Mouse (Mus musculus): ENCODE data around the gene Dync2h1. TPM values are rescaled to one million over a fixed set of nuclear protein-coding genes. Genes with fewer than 3 reads are reported as not detected.

The Dync2h1 gene
- polyA plus RNA-seq, 1 experiment from 2014 or later = 22.7 TPM

GRCm38 (mm10) chr9:7167339-7167998 is 16.8 kb downstream of the Dync2h1 start:
- H3K9ac ChIP-seq (replicated peaks; ENCODE audit: low read depth, low read length) = no peak overlapping the region
- peaks cover 5% of the 10 kb centered on the region; the same call in 1 of the 2 replicates for H3K36me3 ChIP-seq (ENCODE audit: control insufficient read depth, insufficient read depth, low read length)
- no peaks in the 10 kb centered on the region for H3K9me3 ChIP-seq (ENCODE audit: control insufficient read depth, low read depth, low read length)
- no peak overlapping the region for H3K27ac ChIP-seq (ENCODE audit: low read length)
- no peak for ATAC-seq (ENCODE audit: insufficient number of reproducible peaks, insufficient read depth, low FRiP score, low read depth)
- H3K27me3 ChIP-seq (ENCODE audit: control insufficient read depth, insufficient read depth, low read length) = no peaks in the 10 kb centered on the region
- no peaks in the 10 kb centered on the region for H3K4me1 ChIP-seq (ENCODE audit: control insufficient read depth, insufficient read depth, low read length)
- H3K4me3 ChIP-seq (ENCODE audit: low read depth, low read length) = no peak overlapping the region
- 88% methylated on average over 6 of the region's 6 CpGs for WGBS
- H3K4me2 ChIP-seq (replicated peaks; ENCODE audit: low read depth, low read length) = no peak overlapping the region

DNA sequence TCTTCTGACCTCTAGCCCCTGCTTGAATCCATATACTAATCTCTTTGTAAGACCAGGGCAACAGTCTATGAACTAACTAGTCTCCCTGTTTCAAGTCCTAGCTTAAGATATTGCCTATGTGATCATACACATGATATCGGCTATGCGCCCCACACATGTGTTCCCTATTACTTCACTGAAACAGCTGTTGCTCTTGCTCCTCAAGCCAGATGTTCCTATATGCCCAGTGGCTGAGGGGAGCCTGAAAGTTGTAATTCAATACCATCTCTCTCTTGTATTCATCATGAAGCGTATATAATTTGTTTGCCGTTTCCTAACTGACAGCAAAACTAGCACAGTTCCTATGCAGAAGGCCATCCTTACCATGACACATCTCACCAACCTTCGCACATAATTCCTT is 23.6 kb downstream of the Dync2h1 start:
- Histone ChIP-seq H3K9me3 (ENCODE audit: control insufficient read depth, low read depth, low read length) (no peaks in the 10 kb centered on the region), H3K4me2 (replicated peaks; ENCODE audit: low read depth, low read length) (no peak overlapping the region), H3K4me3 (ENCODE audit: low read depth, low read length) (no peak overlapping the region), H3K27me3 (ENCODE audit: control insufficient read depth, insufficient read depth, low read length) (no peaks in the 10 kb centered on the region), H3K27ac (ENCODE audit: low read length) (no peak overlapping the region), H3K36me3 (ENCODE audit: control insufficient read depth, insufficient read depth, low read length) (peaks cover 11% of the 10 kb centered on the region), H3K4me1 (ENCODE audit: control insufficient read depth, insufficient read depth, low read length) (no peaks in the 10 kb centered on the region), H3K9ac (replicated peaks; ENCODE audit: low read depth, low read length) (no peak overlapping the region)
- no peak for ATAC-seq (ENCODE audit: insufficient number of reproducible peaks, insufficient read depth, low FRiP score, low read depth)
- WGBS = 96% methylated on average over 5 of the region's 5 CpGs

DNA sequence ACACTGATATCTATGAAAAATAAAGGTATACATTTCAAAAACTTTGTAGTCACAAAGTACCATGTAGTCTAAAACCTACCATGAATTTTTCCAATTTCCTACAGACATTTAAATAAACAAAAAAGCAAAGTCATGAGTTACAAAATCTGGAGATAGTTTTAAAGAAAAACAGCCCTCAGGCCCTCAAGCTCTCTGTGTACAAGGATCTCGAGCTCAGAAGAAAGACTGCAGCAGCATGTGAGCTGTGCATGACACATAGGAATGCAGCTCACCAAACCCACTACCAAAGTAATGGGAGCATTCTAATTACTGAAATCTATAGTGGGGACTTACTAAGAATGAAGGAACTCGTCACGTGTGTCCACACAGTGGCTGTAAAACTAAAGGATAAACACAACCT is 24.5 kb downstream of the Dync2h1 start:
- Histone ChIP-seq H3K27me3 (ENCODE audit: control insufficient read depth, insufficient read depth, low read length) (no peaks in the 10 kb centered on the region), H3K27ac (ENCODE audit: low read length) (no peak overlapping the region), H3K4me1 (ENCODE audit: control insufficient read depth, insufficient read depth, low read length) (no peaks in the 10 kb centered on the region), H3K9ac (replicated peaks; ENCODE audit: low read depth, low read length) (no peak overlapping the region), H3K4me2 (replicated peaks; ENCODE audit: low read depth, low read length) (no peak overlapping the region), H3K36me3 (ENCODE audit: control insufficient read depth, insufficient read depth, low read length) (peaks cover 9% of the 10 kb centered on the region), H3K9me3 (ENCODE audit: control insufficient read depth, low read depth, low read length) (no peaks in the 10 kb centered on the region), H3K4me3 (ENCODE audit: low read depth, low read length) (no peak overlapping the region)
- no peak for ATAC-seq (ENCODE audit: insufficient number of reproducible peaks, insufficient read depth, low FRiP score, low read depth)
- 81% methylated on average over 3 of the region's 3 CpGs for WGBS

DNA sequence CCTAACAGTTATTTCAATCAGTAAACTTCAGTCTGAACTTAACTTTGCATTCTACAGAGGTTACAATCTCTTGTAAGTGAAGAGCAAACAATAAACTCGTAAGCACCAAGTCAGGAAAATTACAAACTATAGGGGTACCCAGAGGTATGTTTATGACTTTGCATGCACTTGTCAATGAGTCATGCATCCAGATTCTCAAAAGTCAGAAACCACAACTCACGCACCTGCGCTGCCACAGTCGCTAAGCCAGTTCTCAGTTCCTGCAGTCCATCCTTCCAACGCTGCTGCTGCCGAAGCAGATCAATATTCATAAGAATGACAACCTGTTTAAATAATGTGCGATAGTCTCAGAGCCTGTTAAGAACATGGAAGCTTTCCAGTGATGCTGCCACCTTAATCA is 25.6 kb downstream of the Dync2h1 start:
- Histone ChIP-seq H3K27me3 (ENCODE audit: control insufficient read depth, insufficient read depth, low read length) (no peaks in the 10 kb centered on the region), H3K4me1 (ENCODE audit: control insufficient read depth, insufficient read depth, low read length) (no peaks in the 10 kb centered on the region), H3K36me3 (ENCODE audit: control insufficient read depth, insufficient read depth, low read length) (peaks cover 12% of the 10 kb centered on the region), H3K9ac (replicated peaks; ENCODE audit: low read depth, low read length) (no peak overlapping the region), H3K27ac (ENCODE audit: low read length) (no peak overlapping the region), H3K9me3 (ENCODE audit: control insufficient read depth, low read depth, low read length) (no peaks in the 10 kb centered on the region), H3K4me2 (replicated peaks; ENCODE audit: low read depth, low read length) (no peak overlapping the region), H3K4me3 (ENCODE audit: low read depth, low read length) (no peak overlapping the region)
- 80% methylated on average over 7 of the region's 7 CpGs for WGBS
- ATAC-seq (ENCODE audit: insufficient number of reproducible peaks, insufficient read depth, low FRiP score, low read depth) = no peak

DNA sequence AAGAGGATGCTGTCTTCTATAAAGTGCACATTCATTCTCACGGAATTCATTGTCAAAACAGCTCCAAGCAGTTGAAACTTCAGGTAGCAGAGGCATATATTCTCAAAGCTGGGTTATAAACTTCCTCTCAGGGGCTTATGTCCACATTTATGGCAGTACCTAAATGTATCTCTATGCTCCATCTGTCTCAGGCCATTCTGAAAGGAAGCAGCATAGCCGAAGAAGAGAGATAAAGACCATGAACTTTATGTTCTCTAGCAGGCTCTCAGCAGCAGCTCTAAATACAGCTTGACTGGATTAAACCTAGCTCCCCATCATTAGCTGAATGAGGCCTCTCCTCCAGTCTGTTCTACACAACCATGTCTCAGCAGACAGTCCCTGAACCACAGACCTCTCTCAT is 29.9 kb downstream of the Dync2h1 start:
- ATAC-seq (ENCODE audit: insufficient number of reproducible peaks, insufficient read depth, low FRiP score, low read depth) = no peak
- H3K9ac ChIP-seq (replicated peaks; ENCODE audit: low read depth, low read length) = no peak overlapping the region
- no peak overlapping the region for H3K4me3 ChIP-seq (ENCODE audit: low read depth, low read length)
- H3K9me3 ChIP-seq (ENCODE audit: control insufficient read depth, low read depth, low read length) = no peaks in the 10 kb centered on the region
- no peak overlapping the region for H3K27ac ChIP-seq (ENCODE audit: low read length)
- peaks cover 7% of the 10 kb centered on the region for H3K36me3 ChIP-seq (ENCODE audit: control insufficient read depth, insufficient read depth, low read length)
- H3K4me1 ChIP-seq (ENCODE audit: control insufficient read depth, insufficient read depth, low read length) = no peaks in the 10 kb centered on the region
- whole genome bisulfite sequencing = 88% methylated on average over 2 of the region's 2 CpGs
- H3K4me2 ChIP-seq (replicated peaks; ENCODE audit: low read depth, low read length) = no peak overlapping the region
- no peaks in the 10 kb centered on the region for H3K27me3 ChIP-seq (ENCODE audit: control insufficient read depth, insufficient read depth, low read length)

- 91% methylated on average over 2 of the region's 2 CpGs for WGBS
Measured at GRCm38 (mm10) chr9:7122863-7123262, 61.4 kb downstream of the Dync2h1 start.

GRCm38 (mm10) chr9:7110166-7110565 is 74.1 kb downstream of the Dync2h1 start:
- WGBS = 77% methylated on average over 1 of the region's 1 CpGs
- no peaks in the 10 kb centered on the region for H3K9me3 ChIP-seq (ENCODE audit: control insufficient read depth, low read depth, low read length)
- no peak overlapping the region for H3K4me2 ChIP-seq (replicated peaks; ENCODE audit: low read depth, low read length)
- no peaks in the 10 kb centered on the region; the same call in 1 of the 2 replicates for H3K36me3 ChIP-seq (ENCODE audit: control insufficient read depth, insufficient read depth, low read length)
- no peak overlapping the region for H3K4me3 ChIP-seq (ENCODE audit: low read depth, low read length)
- no peak overlapping the region for H3K27ac ChIP-seq (ENCODE audit: low read length)
- H3K9ac ChIP-seq (replicated peaks; ENCODE audit: low read depth, low read length) = no peak overlapping the region
- no peak for ATAC-seq (ENCODE audit: insufficient number of reproducible peaks, insufficient read depth, low FRiP score, low read depth)
- H3K27me3 ChIP-seq (ENCODE audit: control insufficient read depth, insufficient read depth, low read length) = no peaks in the 10 kb centered on the region
- no peaks in the 10 kb centered on the region for H3K4me1 ChIP-seq (ENCODE audit: control insufficient read depth, insufficient read depth, low read length)

More at GRCm38 (mm10) chr9:7122863-7123262, 61.4 kb downstream of the Dync2h1 start:
- Histone ChIP-seq H3K4me1 (ENCODE audit: control insufficient read depth, insufficient read depth, low read length) (no peaks in the 10 kb centered on the region), H3K27me3 (ENCODE audit: control insufficient read depth, insufficient read depth, low read length) (no peaks in the 10 kb centered on the region), H3K9me3 (ENCODE audit: control insufficient read depth, low read depth, low read length) (no peaks in the 10 kb centered on the region), H3K9ac (replicated peaks; ENCODE audit: low read depth, low read length) (no peak overlapping the region), H3K36me3 (ENCODE audit: control insufficient read depth, insufficient read depth, low read length) (peaks cover 4% of the 10 kb centered on the region; the same call in 1 of the 2 replicates), H3K4me2 (replicated peaks; ENCODE audit: low read depth, low read length) (no peak overlapping the region), H3K4me3 (ENCODE audit: low read depth, low read length) (no peak overlapping the region), H3K27ac (ENCODE audit: low read length) (no peak overlapping the region)
- no peak for ATAC-seq (ENCODE audit: insufficient number of reproducible peaks, insufficient read depth, low FRiP score, low read depth)

GRCm38 (mm10) chr9:7101361-7101760 is 82.9 kb downstream of the Dync2h1 start:
- Histone ChIP-seq H3K9ac (replicated peaks; ENCODE audit: low read depth, low read length) (no peak overlapping the region), H3K36me3 (ENCODE audit: control insufficient read depth, insufficient read depth, low read length) (no peaks in the 10 kb centered on the region; the same call in 1 of the 2 replicates), H3K4me2 (replicated peaks; ENCODE audit: low read depth, low read length) (no peak overlapping the region), H3K27me3 (ENCODE audit: control insufficient read depth, insufficient read depth, low read length) (no peaks in the 10 kb centered on the region), H3K4me1 (ENCODE audit: control insufficient read depth, insufficient read depth, low read length) (no peaks in the 10 kb centered on the region), H3K9me3 (ENCODE audit: control insufficient read depth, low read depth, low read length) (no peaks in the 10 kb centered on the region), H3K27ac (ENCODE audit: low read length) (no peak overlapping the region), H3K4me3 (ENCODE audit: low read depth, low read length) (no peak overlapping the region)
- no peak for ATAC-seq (ENCODE audit: insufficient number of reproducible peaks, insufficient read depth, low FRiP score, low read depth)

DNA sequence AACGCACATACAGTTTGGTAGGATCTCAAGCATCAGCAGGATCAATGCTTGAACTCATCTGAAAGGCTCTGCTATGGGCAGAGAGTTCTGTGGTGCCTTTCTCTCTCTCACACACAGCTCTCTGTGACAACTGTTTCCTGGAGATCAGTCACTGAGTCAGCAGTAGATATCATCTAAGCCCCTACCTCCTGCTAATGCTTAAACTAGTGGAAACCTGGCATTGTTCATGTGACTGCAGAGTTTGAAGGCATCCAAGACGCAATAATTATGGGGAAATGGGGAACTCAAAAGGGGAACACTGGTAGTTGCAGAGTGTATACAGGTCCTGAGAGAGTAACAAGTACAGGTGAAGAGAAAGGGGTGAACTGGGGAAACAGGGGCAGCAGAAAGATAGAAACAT is 109.6 kb downstream of the Dync2h1 start:
- Histone ChIP-seq H3K36me3 (ENCODE audit: control insufficient read depth, insufficient read depth, low read length) (0 out of 2 replicates have a peak, but pooled peaks cover 3% of the 10 kb centered on the region), H3K9me3 (ENCODE audit: control insufficient read depth, low read depth, low read length) (no peaks in the 10 kb centered on the region), H3K4me3 (ENCODE audit: low read depth, low read length) (no peak overlapping the region), H3K4me2 (replicated peaks; ENCODE audit: low read depth, low read length) (no peak overlapping the region), H3K4me1 (ENCODE audit: control insufficient read depth, insufficient read depth, low read length) (no peaks in the 10 kb centered on the region), H3K27me3 (ENCODE audit: control insufficient read depth, insufficient read depth, low read length) (no peaks in the 10 kb centered on the region), H3K9ac (replicated peaks; ENCODE audit: low read depth, low read length) (no peak overlapping the region), H3K27ac (ENCODE audit: low read length) (no peak overlapping the region)
- WGBS = 94% methylated on average over 2 of the region's 2 CpGs
- no peak for ATAC-seq (ENCODE audit: insufficient number of reproducible peaks, insufficient read depth, low FRiP score, low read depth)
